Mouse (Mus musculus) kidney, embryonic 14.5 days (tissue): Measurements from ENCODE around the gene Zfp777. TPM values are rescaled to one million over a fixed set of nuclear protein-coding genes. Genes with fewer than 3 reads are reported as not detected.

ENCODE experiments used
- ATAC-seq: fragments of 200-750 bp; cut with Nextera tagmentation; 2 replicates; pipeline ENCODE4 v1.8.0; 2017; ENCODE audit warnings: moderate number of reproducible peaks, mild to moderate bottlenecking, moderate TSS enrichment, moderate library complexity; ENCODE audit not compliant: low FRiP score, low TSS enrichment
- H3K27ac ChIP-seq: fragments of 300-500 bp; sonication (generic); 2 replicates; pipeline ENCODE4 v1.5.1; 2014; ENCODE audit warnings: low read depth, mild to moderate bottlenecking, low read length, moderate library complexity, mixed read lengths
- H3K27me3 ChIP-seq: fragments of 300-500 bp; sonication (generic); 2 replicates; pipeline ENCODE4 v1.6.1; 2014; ENCODE audit warnings: mild to moderate bottlenecking, low read length; ENCODE audit not compliant: control insufficient read depth, insufficient read depth
- H3K36me3 ChIP-seq: fragments of 300-500 bp; sonication (generic); 2 replicates; pipeline ENCODE4 v1.6.1; 2014; ENCODE audit warnings: low read length, mixed read lengths; ENCODE audit not compliant: control insufficient read depth, insufficient read depth
- H3K4me1 ChIP-seq: fragments of 300-500 bp; sonication (generic); 2 replicates; pipeline ENCODE4 v1.6.1; 2014; ENCODE audit warnings: low read length, mixed read lengths; ENCODE audit not compliant: control insufficient read depth, insufficient read depth
- H3K4me2 ChIP-seq: fragments of 300-500 bp; sonication (generic); replicated peaks from 2 replicates; pipeline ENCODE4 v1.6.1; 2014; ENCODE audit warnings: low read depth, mild to moderate bottlenecking, low read length
- H3K4me3 ChIP-seq: fragments of 300-500 bp; sonication (generic); 2 replicates; pipeline ENCODE4 v1.5.1; 2014; ENCODE audit warnings: mild to moderate bottlenecking, low read length
- H3K9ac ChIP-seq: fragments of 300-500 bp; sonication (generic); 2 replicates; pipeline ENCODE4 v1.6.1; 2014; ENCODE audit warnings: low read depth, mild to moderate bottlenecking, low read length, moderate library complexity
- H3K9me3 ChIP-seq: fragments of 300-500 bp; sonication (generic); 2 replicates; pipeline ENCODE4 v1.6.1; 2016; ENCODE audit warnings: low read length; ENCODE audit not compliant: control insufficient read depth
- WGBS: fragments of 180-500 bp; shearing (Covaris S2); extraction: QIAGEN DNeasy Blood & Tissue Kit; methylation state at CpG from one replicate; pipeline ENCODE4 v1.1.7; 2014; 5-methylcytosine and 5-hydroxymethylcytosine counted together
- polyA plus RNA-seq: library from polyadenylated mRNA; unstranded; fragments of >200 nt; fragmentation: Nextera tagmentation; extraction: Ambion mirVana; gene quantifications from 2 replicates; pipeline ENCODE4 v1.2.1, GENCODE M21; 2014

Zfp777 gene
- polyA plus RNA-seq, 1 experiment from 2014 or later, result 11.9 TPM

- Histone ChIP-seq H3K9ac (no peak overlapping the region), H3K9me3 (no peaks in the 10 kb centered on the region), H3K4me3 (no peak overlapping the region), H3K4me2 (no peak overlapping the region), H3K27me3 (no peaks in the 10 kb centered on the region), H3K4me1 (no peaks in the 10 kb centered on the region), H3K36me3 (peaks cover 76% of the 10 kb centered on the region), H3K27ac (no peak overlapping the region)
- 94% methylated on average over 3 of the region's 3 CpGs for WGBS
- no peak for ATAC-seq
Observed at GRCm38 (mm10) chr6:48067492-48067891, 18.8 kb upstream of the Zfp777 start.

GRCm38 (mm10) chr6:48065587-48066075 lies 16.9 kb upstream of the Zfp777 start:
- no peak overlapping the region for H3K27ac ChIP-seq
- H3K27me3 ChIP-seq, result no peaks in the 10 kb centered on the region
- H3K4me1 ChIP-seq, result no peaks in the 10 kb centered on the region
- H3K4me3 ChIP-seq, result no peak overlapping the region
- no peak overlapping the region for H3K4me2 ChIP-seq
- 91% methylated on average over 6 of the region's 6 CpGs for WGBS
- no peaks in the 10 kb centered on the region for H3K9me3 ChIP-seq
- no peak overlapping the region for H3K9ac ChIP-seq
- H3K36me3 ChIP-seq, result peaks cover 78% of the 10 kb centered on the region
- ATAC-seq, result no peak

GRCm38 (mm10) chr6:48064451-48064850 lies 15.7 kb upstream of the Zfp777 start:
- H3K27ac ChIP-seq, result no peak overlapping the region
- no peak overlapping the region for H3K4me2 ChIP-seq
- H3K4me3 ChIP-seq, result no peak overlapping the region
- H3K36me3 ChIP-seq, result peaks cover 73% of the 10 kb centered on the region
- H3K9me3 ChIP-seq, result no peaks in the 10 kb centered on the region
- H3K27me3 ChIP-seq, result no peaks in the 10 kb centered on the region
- 94% methylated on average over 14 of the region's 14 CpGs for whole genome bisulfite sequencing
- no peaks in the 10 kb centered on the region for H3K4me1 ChIP-seq
- no peak for ATAC-seq
- H3K9ac ChIP-seq, result no peak overlapping the region

- WGBS, result 95% methylated on average over 27 of the region's 28 CpGs
- H3K27ac ChIP-seq, result no peak overlapping the region
- no peaks in the 10 kb centered on the region for H3K9me3 ChIP-seq
- H3K9ac ChIP-seq, result no peak overlapping the region
- H3K4me3 ChIP-seq, result no peak overlapping the region
- no peaks in the 10 kb centered on the region for H3K27me3 ChIP-seq
- ATAC-seq, result 0 out of 2 replicates have a peak, but pooled peaks have one; percentile 24
- H3K4me2 ChIP-seq, result no peak overlapping the region
- H3K4me1 ChIP-seq, result no peaks in the 10 kb centered on the region
- H3K36me3 ChIP-seq, result peaks cover 69% of the 10 kb centered on the region
Observed at GRCm38 (mm10) chr6:48063940-48064339, 15.2 kb upstream of the Zfp777 start.

GRCm38 (mm10) chr6:48060895-48061294 lies 12.2 kb upstream of the Zfp777 start:
- H3K4me1 ChIP-seq, result no peaks in the 10 kb centered on the region
- H3K9ac ChIP-seq, result no peak overlapping the region
- ATAC-seq, result no peak
- H3K27ac ChIP-seq, result no peak overlapping the region
- 93% methylated on average over 1 of the region's 1 CpGs for WGBS
- H3K27me3 ChIP-seq, result no peaks in the 10 kb centered on the region
- no peak overlapping the region for H3K4me2 ChIP-seq
- H3K36me3 ChIP-seq, result peaks cover 39% of the 10 kb centered on the region
- H3K9me3 ChIP-seq, result no peaks in the 10 kb centered on the region
- no peak overlapping the region for H3K4me3 ChIP-seq

- H3K9ac ChIP-seq, result no peak overlapping the region
- no peaks in the 10 kb centered on the region for H3K27me3 ChIP-seq
- no peak overlapping the region for H3K4me2 ChIP-seq
- no peak overlapping the region for H3K27ac ChIP-seq
- 90% methylated on average over 2 of the region's 2 CpGs for WGBS
- no peak overlapping the region for H3K4me3 ChIP-seq
- H3K4me1 ChIP-seq, result no peaks in the 10 kb centered on the region
- H3K36me3 ChIP-seq, result peaks cover 35% of the 10 kb centered on the region
- no peaks in the 10 kb centered on the region for H3K9me3 ChIP-seq
- ATAC-seq, result no peak
Observed at GRCm38 (mm10) chr6:48060421-48060820, 11.7 kb upstream of the Zfp777 start.

GRCm38 (mm10) chr6:48052136-48052535 lies 3.4 kb upstream of the Zfp777 start:
- no peak overlapping the region for H3K4me2 ChIP-seq
- 57% methylated on average over 6 of the region's 6 CpGs for WGBS
- no peak for ATAC-seq

GRCm38 (mm10) chr6:48051666-48052065 lies 3.0 kb upstream of the Zfp777 start:
- Histone ChIP-seq H3K4me2 (no peak overlapping the region), H3K9me3 (no peaks in the 10 kb centered on the region), H3K4me1 (peaks cover 2% of the 10 kb centered on the region; the same call in 1 of the 2 replicates), H3K27me3 (no peaks in the 10 kb centered on the region), H3K36me3 (no peaks in the 10 kb centered on the region), H3K4me3 (no peak overlapping the region), H3K27ac (no peak overlapping the region), H3K9ac (no peak overlapping the region)
- ATAC-seq, result no peak
- 73% methylated on average over 2 of the region's 2 CpGs for WGBS

More at GRCm38 (mm10) chr6:48052136-48052535, 3.4 kb upstream of the Zfp777 start:
- no peak overlapping the region for H3K4me3 ChIP-seq
- no peaks in the 10 kb centered on the region for H3K27me3 ChIP-seq
- no peaks in the 10 kb centered on the region for H3K4me1 ChIP-seq
- H3K27ac ChIP-seq, result no peak overlapping the region
- no peaks in the 10 kb centered on the region for H3K9me3 ChIP-seq
- H3K36me3 ChIP-seq, result no peaks in the 10 kb centered on the region
- no peak overlapping the region for H3K9ac ChIP-seq

- Histone ChIP-seq H3K4me1 (peaks cover 6% of the 10 kb centered on the region; the same call in 1 of the 2 replicates), H3K4me3 (peak overlapping the region; percentile 74), H3K36me3 (peaks cover 10% of the 10 kb centered on the region), H3K4me2 (peak overlapping the region; percentile 79), H3K27me3 (no peaks in the 10 kb centered on the region), H3K9me3 (no peaks in the 10 kb centered on the region), H3K9ac (peak overlapping the region; percentile 86), H3K27ac (no peak overlapping the region; the same call in 1 of the 2 replicates)
- 61% methylated on average over 9 of the region's 9 CpGs for WGBS
- ATAC-seq, result no peak
Observed at GRCm38 (mm10) chr6:48049273-48050065, 758 bp upstream of the Zfp777 start.
